Mouse (Mus musculus) CH12F3 (cell line): Measurements from ENCODE around the gene Mpst.

Experiments used
- in situ Hi-C: fragments of 300-500 bp; cut with MboI; formaldehyde crosslinking; loops from 2 replicates; pipeline ENCODE4 v1.14.3; 2020; ENCODE audit warnings: low sequenced_read_pairs

Gene Mpst

GRCm38 (mm10) chr15:78406293-78406934 is at the start of gene Mpst:
TSS of gene Mpst (plus strand) at chr15:78406416.
- in situ Hi-C loops = no loop called here

- in situ Hi-C loops = loop anchor here (10.0 kb wide), 1 partner anchor 181 kb away; no protein-coding TSS in a partner anchor
Measured at GRCm38 (mm10) chr15:78365916-78366315, 40.3 kb upstream of the Mpst start.

GRCm38 (mm10) chr15:78366875-78367274 is 39.3 kb upstream of the Mpst start:
- in situ Hi-C loops = loop anchor here (10.0 kb wide), 1 partner anchor 182 kb away; no protein-coding TSS in a partner anchor

DNA sequence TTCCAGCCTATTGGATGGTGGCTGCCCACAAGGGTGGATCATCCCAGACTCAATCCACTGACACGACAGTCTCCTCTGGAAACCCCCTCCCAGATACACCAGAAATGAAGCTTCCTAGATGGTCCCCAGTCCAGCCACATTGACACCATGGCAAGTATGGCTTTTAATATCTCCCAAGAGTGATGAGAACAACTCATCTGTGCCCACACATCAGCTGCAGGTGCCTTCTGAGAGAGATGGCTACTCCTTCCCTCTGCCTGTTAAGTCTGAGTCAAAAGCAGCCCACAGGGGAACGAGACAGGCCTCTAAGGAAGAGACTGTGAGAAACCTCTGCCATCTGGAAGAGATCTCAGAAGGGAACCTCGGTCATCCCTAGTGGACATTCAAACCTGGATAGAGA is 38.4 kb upstream of the Mpst start:
- in situ Hi-C loops = loop anchor here (10.0 kb wide), 1 partner anchor 183 kb away; no protein-coding TSS in a partner anchor

DNA sequence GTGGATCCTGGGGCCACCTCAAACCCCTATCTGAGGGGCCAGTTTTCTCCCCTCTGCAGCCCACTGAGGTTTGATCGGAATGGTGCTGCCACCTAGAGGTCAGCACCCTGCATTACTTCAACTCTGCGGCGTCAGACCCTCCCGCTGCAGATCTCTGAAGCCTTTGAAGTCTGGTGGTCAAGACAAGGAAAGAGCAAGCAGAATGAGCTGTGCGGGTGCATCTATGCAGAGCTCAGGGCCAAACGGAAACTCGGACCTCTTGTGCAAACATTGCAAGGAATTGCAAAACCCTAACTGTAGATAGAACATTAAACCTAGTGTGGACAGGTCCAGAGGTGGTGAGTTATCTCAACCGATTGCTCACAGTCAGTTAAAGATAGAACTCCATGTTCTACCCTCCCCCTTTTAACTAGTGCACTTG is 37.3 kb upstream of the Mpst start:
- in situ Hi-C loops = loop anchor here (10.0 kb wide), 1 partner anchor 184 kb away; no protein-coding TSS in a partner anchor

GRCm38 (mm10) chr15:78369641-78370040 is 36.6 kb upstream of the Mpst start:
- in situ Hi-C loops = loop anchor here (10.0 kb wide), 1 partner anchor 185 kb away; no protein-coding TSS in a partner anchor

GRCm38 (mm10) chr15:78372796-78373195 is 33.4 kb upstream of the Mpst start:
- in situ Hi-C loops = no loop called here

- in situ Hi-C loops = no loop called here
Measured at GRCm38 (mm10) chr15:78374204-78374603, 32.0 kb upstream of the Mpst start.

DNA sequence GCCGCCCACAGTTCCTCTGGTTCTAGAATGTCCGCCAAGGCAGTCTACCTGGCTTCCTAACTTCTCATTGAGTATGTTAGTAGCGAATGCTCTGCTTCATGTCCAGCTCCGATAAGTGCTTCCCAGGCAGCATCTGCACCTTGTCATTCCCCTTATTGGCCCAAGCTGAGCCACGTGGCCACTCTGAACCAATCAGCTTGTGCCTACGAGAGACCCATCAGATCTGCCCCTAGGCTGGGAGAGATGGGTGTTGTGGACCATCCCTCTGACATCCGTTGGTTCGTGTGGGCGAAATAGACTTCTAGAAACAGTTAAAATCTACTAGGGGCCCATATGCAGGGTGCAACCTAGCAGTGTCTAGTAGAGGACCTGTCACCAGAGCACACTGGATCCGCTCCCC is 28.4 kb upstream of the Mpst start:
- in situ Hi-C loops = no loop called here

DNA sequence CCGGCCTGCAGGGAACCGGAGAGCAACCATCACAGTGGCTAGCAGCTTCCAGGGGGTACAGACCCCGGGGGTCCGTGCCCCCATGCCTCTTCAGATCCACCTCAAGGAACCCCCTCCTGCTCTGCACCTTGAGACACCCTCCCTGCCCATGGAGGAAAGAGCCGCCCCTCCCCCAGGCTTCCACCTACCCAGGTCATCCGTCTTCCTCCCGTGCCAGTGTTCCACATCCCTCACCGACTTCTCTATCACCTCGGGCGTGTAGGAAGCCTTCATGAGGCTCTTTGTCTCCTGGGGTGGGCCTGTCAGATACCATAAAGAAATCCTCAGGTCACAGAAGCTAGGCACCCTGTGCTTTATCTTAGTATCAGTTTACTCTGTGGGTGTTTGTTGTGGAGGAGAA is 27.7 kb upstream of the Mpst start:
- in situ Hi-C loops = no loop called here

- in situ Hi-C loops = no loop called here
Measured at GRCm38 (mm10) chr15:78380208-78380607, 26.0 kb upstream of the Mpst start.

- in situ Hi-C loops = no loop called here
Measured at GRCm38 (mm10) chr15:78380741-78381140, 25.5 kb upstream of the Mpst start.

- in situ Hi-C loops = no loop called here
Measured at GRCm38 (mm10) chr15:78382115-78382514, 24.1 kb upstream of the Mpst start.

DNA sequence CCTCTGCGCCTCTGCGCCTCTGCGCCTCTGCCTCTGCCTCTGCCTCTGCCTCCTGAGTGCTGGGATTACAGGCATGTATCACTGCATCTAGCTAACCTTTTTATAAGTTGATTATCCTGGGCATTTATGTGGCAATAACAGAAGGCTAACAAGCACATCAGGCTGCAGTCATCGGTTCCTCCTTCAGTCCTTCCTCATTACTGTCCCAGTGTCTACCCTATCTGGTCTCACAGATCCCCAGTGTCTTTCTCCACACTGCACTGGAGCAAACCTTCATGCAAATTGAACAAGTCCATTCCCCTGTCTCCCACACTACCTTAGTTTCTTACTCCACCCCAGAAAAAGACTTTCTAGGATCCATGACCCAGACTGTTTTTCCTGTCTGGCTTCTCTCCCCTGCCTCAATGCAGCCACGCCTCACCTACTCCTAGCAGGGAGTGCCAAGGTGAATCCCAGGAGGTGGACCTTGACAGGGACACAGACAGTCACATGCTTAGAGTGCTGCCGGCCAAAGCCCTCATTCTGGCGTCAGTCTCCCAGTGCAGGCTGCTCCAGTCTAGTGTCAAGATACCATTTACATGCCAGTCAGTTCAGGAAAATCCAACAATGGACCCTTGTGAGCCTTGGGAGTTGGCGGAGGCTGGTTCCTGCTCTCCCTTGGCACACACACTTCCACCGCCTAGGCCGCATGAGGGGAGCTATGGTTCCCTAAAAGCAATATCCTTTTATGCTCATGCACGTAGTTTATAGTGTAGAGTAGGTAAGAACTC is 22.6 kb upstream of the Mpst start:
- in situ Hi-C loops = no loop called here

DNA sequence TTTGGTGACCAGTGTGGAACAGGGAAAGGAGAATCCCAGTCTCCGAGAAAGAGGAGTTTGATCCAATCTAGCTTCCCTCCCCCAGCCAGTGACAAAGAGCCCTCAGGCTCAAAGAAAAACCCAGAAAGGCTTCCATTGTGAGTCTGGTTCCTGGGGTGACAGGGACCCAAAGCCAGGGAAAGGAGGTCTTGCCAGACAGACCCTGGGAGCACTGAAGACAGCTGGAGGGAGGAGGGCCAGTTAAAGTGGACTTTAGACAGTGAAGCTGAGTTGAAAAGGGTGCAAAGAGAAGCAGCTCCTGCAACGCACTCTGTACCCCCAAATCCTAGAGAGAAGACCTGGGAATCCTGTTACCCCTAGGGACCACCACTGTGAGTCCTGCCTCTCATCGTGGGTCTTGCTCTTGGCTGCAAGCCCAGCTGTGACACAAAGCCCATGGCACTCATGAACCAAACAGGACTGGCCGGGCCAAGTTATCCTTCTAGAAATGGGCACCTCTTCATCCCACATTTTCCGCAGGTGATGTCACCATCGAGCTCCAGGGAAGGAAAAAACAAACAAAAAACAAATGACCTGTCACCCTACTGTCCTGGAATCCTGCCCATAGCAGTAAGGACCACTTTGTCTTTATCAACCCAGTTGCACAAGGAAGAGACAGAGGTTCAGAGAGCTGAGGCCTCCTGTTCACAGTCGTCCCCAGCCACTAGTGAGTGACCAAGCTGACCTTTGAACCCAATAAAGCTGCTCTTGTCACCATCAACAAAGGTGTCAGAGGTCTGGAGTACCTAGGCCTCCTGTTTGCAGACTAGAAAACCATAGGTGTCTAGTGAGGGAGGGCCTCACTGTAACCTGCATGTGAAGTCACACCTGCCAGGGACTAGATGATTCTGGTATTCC is 21.7 kb upstream of the Mpst start:
- in situ Hi-C loops = no loop called here

GRCm38 (mm10) chr15:78385564-78385963 is 20.7 kb upstream of the Mpst start:
- in situ Hi-C loops = no loop called here

GRCm38 (mm10) chr15:78390855-78391254 is 15.4 kb upstream of the Mpst start:
- in situ Hi-C loops = no loop called here

DNA sequence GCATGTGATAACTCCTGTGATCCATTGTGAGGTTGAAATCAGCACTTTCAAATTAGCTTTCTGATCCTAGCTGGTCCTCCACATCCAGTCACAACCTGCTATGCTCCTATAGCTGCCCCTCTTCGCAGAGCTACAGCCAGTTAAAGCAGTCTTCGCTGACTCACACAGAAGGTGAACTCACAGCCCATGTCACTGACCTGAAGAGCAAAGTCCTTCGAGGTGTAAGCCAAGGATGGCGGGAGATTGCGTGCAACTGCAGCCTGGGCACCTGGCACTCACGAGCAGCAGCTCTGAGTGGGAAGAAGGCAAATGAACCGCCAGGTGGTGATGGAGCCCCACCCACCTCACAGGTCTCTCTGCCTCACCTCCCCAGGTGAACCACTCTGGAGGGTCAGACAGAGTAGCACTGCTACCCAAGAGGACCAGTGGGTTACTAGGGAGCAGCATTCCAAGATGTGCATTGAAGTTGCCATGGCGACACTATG is 10.7 kb upstream of the Mpst start, which contains the start of gene Tex33:
Gene Tex33, minus strand, starts transcription at position 435 of the 485 bp plus-strand sequence.
- in situ Hi-C loops = no loop called here

DNA sequence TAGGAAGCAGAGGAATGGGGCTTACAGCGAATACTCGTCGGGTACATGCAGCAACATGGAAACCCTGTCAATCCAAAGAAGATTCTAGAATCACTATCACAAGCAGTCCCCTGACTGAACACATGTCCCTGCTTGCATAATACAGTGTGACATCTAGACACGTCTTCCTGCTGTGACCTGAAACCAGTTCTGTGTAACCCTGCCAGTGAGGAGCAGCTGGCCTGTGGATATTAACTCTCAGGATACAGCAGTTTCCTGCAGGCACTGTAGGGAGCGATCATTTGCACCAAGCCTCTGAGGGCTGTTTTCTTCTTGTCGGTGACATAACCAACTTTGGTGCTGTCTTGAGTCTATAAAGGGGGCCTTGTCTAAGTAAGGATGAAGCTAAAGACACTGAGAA is 4.9 kb upstream of the Mpst start:
- in situ Hi-C loops = no loop called here

GRCm38 (mm10) chr15:78401921-78402320 is 4.3 kb upstream of the Mpst start:
- in situ Hi-C loops = no loop called here

GRCm38 (mm10) chr15:78402423-78402822 is 3.8 kb upstream of the Mpst start:
- in situ Hi-C loops = no loop called here
